Mouse (Mus musculus) activated CD4-positive, CD25-positive, alpha-beta regulatory T cell, adult 4 months (primary cell): ENCODE measurements around the gene Dmpk. TPM values are rescaled to one million over a fixed set of nuclear protein-coding genes. Genes with fewer than 3 reads are reported as not detected.

Source experiments
- ATAC-seq: one replicate; pipeline ENCODE4 v1.8.0; 2017
- polyA plus RNA-seq, 2 experiments: library from polyadenylated mRNA; unstranded; fragments of 100-300 nt; shearing (Covaris generic); gene quantifications; one replicate each; pipeline ENCODE4 v1.2.1; 2017

The Dmpk gene
- polyA plus RNA-seq, 2 experiments from 2014 or later, result not detected

- ATAC-seq, result no peak
Observed at GRCm38 (mm10) chr7:19097217-19097616, 13.6 kb downstream of the Dmpk start.

GRCm38 (mm10) chr7:19097863-19098262, 14.2 kb downstream of the Dmpk start:
- ATAC-seq, result no peak

DNA sequence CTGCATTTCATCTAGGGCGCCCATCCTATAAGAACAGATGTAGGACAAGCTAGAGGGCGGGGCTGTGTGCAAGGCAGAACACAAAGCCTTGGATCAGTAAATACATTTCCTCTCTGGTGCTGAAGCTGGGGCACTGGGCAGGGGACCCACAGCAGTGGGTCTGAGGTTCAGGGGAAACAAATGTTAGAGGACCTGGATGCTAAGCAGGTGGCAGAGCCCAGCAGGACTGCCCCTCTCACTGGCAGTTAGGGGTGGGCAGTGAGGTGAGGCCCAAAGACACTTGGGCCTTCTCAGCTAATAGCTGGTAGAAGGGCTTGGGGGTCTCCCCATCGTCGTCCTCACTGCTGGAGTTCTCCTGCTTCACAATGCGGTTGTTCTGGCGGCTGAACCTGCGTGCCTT, 15.2 kb downstream of the Dmpk start:
- ATAC-seq, result no peak

DNA sequence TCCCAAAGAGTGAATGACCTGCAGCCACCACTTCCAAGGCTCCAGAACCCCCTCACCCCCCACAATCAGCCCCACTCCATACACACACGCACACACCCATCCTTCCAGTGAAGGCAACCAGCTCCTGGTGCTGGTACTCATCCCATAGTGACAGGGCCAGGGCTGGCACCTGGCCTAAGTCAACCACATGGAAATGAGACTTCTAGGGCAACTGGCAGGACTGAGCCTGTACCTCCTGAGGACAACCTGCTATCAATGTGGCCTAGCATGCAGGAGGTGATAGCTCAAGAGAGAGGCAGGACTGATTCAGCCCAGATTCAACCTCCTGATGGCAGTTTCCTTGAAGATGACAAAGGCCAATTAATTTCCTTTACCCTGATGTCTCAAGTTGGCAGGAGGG, 16.6 kb downstream of the Dmpk start:
- no peak for ATAC-seq

DNA sequence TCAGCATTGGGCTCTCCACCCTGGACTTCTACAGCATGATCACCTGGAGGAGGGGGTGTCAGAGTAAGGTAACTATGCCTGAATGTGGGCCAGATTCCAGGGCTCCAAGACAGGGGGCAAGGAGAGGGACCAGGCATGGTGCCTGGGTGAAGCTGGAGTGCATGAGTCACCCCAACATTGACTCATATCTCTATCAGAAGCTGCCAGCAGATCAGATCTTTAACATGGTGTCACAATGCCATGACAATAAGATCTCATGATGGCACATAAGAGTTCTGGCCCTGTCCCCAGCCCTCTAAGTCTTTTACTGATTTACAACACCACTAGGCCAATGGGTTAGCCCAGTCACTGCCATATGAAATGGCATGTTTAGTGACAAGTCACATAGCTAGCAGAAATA, 20.1 kb downstream of the Dmpk start:
- no peak for ATAC-seq

DNA sequence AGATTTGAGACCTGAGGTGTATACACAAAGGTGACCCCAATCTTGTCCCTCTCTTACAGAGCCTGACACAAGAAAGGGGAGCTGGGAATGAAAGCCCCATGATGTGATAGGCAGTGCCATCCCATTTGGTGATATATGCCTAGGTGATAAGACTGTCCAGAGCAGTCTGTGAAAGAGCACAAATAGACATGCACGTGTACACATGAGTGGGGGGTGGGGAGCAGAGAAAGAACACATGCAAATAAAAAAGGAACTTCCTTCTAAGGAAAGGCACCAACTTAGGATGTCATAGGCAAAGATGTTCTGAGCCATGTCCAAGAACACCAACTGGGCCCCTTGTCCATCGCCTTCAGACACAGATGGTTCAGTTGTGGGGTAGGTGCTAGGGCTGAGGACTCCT, 20.8 kb downstream of the Dmpk start:
- ATAC-seq, result no peak

DNA sequence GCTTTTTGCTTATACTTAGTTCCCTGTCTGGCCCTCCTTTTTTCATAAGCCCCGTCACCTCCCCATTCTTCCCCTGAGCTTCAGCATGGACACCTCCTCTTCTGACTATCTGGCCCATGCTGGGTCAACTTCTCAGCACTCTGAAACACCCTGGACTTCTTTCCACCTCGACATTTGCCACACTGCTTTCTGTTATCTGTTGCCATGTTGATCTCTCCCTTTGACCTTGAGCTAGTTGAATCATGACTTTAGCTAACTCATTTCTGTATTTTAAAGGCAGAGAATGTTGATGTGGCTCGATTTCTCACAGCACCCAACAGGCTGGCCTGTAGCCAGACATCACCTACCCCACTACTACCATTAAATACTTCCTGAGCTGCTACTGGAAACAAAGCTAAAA, 23.8 kb downstream of the Dmpk start:
- ATAC-seq, result no peak

DNA sequence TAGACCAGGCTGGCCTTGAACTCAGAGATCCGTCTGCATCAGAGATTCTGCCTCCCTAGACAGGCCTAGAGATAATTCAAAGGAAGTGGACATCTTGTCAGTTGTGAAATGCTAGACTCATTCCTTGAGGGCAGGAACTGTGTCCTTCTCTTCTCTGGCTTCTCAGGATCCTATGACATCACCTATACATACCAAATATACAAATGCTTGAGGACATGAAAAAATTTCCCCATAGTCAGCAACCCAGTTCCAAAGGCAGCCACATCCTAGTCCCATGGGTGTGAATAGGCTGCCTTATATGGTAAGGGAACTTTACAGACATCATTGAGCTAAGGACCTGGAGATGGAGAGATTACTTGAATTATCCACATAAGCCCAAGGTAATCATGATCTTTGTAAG, 25.9 kb downstream of the Dmpk start:
- ATAC-seq, result no peak

DNA sequence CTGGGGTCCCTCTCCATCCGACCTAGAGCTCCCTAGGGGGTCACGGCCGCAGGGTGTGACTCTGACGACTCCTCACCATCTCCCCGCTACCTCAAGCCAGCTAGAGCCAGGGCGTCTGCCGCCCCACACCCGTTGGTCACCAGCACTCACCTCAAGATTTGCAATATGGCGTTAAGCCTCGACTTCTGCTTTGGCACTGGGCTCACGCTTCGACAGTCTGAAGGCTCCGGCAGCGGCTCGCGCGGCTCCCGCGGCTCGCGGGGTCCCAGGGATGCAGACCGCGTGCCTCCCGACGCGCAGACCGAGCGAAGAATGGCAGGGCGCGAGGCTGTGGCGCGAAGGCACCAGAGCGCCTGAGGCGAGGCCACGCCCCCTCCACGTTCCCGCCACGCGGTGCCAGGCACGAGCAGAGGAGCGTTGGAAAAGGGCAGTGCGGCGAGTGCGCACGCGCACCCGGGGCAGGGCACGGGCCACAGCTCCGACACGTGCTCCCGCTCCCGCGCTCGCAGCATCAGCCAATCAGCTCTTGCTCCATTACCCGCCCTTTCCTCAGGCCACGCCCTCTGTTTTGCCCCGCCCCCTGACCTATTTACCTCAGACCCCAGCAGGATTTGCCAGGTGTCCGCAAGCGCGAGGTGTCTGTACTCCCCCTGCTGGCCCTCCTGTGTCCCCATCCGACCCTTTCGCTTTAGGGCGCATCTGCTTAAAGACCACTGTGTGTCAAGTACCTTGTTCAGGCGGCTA, 34.6 kb downstream of the Dmpk start, which contains the start of gene Gm4969:
Gene Gm4969, minus strand, starts transcription at position 341 of the 744 bp plus-strand sequence.
- ATAC-seq, result no peak

- ATAC-seq, result no peak
Observed at GRCm38 (mm10) chr7:19119083-19119482, 35.4 kb downstream of the Dmpk start.

DNA sequence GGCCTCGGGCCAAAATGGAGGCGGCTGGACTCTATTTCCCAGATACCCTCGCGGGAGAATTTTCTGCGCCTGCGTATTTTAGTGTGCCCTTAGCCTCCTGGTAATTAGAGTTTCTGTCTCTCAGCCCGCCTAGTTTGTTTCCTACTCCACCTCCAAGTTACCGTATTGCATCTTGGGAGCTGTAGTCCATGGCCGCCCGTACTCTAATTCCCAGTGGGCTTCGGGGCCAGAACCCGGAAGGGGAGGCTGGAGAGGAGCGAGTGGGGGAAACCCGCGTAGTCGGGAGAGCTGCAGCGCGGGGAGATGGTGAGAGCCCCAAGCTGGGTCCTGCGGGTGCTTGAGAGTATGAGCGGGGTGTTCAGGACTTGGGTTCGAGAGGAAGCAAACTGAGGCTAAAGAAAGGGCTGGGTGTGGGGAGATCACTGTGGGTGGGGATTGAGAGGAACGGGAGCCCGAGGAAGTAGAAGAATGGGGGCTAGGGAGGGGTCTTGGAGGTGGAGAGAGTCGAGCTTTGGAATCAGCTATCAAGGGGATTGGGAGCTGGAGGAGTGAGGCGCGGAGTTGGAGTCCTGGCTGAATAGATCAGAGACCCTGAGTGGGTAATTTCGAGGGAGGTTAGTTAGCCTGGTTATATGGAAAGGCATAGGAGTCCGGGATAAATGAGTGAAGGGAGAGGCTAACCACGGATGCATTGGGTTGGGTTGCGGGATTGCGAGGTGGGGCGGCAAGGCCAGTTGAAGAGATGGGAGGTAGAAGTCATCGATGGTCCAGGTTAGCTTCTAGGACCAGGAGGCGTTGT, 36.2 kb downstream of the Dmpk start, which contains the start of gene Fbxo46:
Gene Fbxo46, plus strand, starts transcription at position 229 of the 799 bp plus-strand sequence.
- peak; percentile 99 for ATAC-seq

GRCm38 (mm10) chr7:19121686-19122085, 38.0 kb downstream of the Dmpk start:
- no peak for ATAC-seq

- no peak for ATAC-seq
Observed at GRCm38 (mm10) chr7:19124713-19125112, 41.1 kb downstream of the Dmpk start.

GRCm38 (mm10) chr7:19127744-19128143, 44.1 kb downstream of the Dmpk start:
- no peak for ATAC-seq

- peak; percentile 10 for ATAC-seq
Observed at GRCm38 (mm10) chr7:19129396-19129795, 45.7 kb downstream of the Dmpk start.

DNA sequence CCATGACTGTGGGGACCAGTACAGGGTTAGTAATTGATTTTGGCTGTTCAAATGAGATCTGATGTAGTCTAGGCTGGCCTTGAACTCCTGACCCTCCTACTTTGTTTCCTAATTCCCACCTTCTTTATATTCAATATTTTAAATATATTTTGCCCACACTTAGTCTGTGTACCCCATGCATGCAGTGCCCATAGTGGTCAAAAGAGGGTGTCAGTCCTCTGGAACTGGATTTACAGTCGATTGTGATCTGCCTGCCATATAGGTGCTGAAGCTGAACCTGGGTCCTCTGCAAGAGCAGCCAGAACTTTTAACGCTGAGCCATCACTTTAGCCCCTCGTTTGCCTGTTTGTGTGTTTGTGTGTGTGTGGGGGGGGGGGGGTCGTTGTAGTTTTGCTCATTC, 47.0 kb downstream of the Dmpk start:
- no peak for ATAC-seq

DNA sequence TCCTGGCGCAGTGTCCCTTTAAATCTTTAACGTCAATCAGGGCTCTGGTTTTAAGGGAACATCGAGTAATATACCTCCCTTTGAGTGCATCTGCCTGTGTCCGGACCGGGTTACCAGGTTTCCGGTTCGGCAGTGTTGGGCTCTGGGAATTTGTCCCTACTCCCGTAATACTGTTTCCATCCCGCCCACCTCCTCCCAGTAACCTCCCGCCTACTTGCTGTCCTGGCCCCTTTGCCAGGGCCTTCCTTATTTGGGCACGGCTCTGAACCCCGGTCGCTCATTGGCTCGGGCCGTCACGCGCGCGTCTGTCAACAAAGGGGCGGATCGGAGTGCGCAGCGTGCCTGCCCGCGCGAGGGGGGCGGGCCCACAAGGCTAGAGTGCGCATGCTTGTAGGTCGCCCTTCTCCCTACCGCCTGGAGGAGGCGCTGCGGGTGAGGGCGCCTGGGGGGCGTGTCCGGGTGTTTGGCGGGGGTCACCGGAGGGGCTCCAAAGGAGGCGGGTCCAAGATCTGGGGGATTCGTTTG, 47.7 kb downstream of the Dmpk start:
- peak; percentile 97 for ATAC-seq

GRCm38 (mm10) chr7:19136168-19136567, 52.5 kb downstream of the Dmpk start:
- ATAC-seq, result no peak

GRCm38 (mm10) chr7:19136673-19137334, 53.2 kb downstream of the Dmpk start:
- no peak for ATAC-seq

DNA sequence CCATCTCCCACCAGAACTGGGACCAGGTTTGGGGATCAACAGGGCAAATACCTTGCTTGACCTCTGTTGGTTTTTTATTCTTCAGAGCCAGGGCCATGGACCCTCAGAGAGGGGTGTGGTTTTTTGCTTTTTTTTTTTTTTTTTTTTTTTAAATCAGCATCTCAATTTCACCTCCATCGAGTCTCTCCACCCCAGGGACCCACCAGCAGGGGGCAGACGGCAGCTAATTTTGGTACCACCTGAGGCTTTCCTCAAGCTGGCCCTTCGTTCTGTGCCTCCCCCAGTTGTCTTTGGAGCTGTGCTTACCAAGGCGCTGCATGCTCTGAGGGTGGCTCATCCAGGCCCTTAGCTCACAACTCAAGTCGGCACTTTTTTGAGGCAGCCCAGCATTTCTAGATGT, 53.7 kb downstream of the Dmpk start:
- no peak for ATAC-seq
